Mouse (Mus musculus): ENCODE data around the gene Dpp7.

The Dpp7 gene

DNA sequence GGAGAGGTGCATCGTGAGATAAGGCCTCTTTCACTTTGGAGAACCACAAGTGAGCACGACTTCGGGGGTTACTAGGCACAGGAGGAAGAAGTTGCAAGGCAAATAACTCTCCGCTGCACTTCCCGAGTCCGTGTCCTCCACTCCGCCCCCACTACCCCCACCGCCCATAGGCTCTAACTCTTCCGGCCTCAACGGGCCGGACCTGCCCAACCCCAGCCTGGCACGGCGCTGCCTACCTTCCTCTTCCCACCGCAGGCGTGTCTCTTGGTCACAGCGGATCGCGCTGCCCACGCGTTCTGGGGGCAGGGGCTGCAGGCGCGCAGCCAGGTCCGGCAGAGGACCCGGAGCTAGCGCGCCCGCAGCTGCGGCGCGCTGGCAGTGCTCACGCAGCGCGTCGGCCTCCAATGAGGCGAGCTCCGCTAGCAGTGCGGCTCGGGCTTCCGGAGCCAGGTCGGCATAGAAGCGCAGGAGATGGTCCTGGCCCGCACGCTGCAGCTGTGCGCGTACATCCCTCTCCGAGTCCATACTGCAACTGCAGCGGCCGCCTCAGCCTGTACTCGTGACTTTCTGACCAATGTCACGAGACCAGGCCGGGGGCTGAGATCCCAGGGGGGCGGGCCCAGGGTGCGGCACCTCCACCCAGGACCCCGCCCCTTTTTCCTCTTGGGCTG is 9.1 kb upstream of the Dpp7 start, which contains the start of gene Uap1l1:
TSS of gene Uap1l1 (minus strand) at position 592 of the 671 bp plus-strand sequence.
- DNase-seq (ENCODE audit: low spot score) = peak; percentile 70

DNA sequence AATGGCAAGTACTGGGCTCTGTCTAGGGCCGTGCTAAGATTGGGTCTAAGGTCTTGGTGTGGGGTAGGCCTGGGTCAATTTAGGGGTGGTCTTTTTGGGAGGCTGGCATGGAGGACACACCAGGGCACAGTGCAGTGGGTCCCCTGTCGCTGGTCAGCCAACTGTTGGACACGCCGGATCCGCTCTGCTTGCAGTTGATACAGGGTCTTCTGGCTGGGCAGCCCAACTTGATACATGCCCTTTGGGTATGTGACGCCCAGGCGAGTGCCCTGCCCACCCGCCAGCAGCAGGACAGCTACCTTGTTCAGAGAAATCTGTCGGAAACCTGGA is 8.6 kb upstream of the Dpp7 start:
- DNase-seq (ENCODE audit: low spot score) = no peak

DNA sequence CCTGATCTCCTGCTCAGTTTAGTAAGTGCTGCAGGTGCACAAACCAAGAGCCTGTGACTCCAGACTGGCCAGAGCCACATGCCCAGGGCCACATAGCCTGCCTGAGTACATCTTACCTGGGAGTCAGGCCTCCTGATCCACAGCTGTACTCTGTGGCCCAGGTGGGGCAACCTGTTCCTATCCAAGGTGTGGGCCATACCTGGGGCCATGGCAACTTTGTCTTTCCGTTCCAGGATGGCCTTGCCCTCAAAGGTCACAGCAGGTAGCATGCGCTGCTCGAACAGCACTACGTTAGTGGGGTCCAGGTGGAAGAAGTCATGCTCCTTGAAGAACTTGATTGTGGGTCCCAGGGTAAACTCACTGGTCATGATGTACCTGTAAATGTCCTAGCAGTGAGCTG is 8.2 kb upstream of the Dpp7 start:
- no peak for DNase-seq (ENCODE audit: low spot score)

GRCm38 (mm10) chr2:25363478-25364178 is 7.5 kb upstream of the Dpp7 start:
- no peak for DNase-seq (ENCODE audit: low spot score)

GRCm38 (mm10) chr2:25359848-25360247 is 3.7 kb upstream of the Dpp7 start:
- DNase-seq (ENCODE audit: low spot score) = no peak

DNA sequence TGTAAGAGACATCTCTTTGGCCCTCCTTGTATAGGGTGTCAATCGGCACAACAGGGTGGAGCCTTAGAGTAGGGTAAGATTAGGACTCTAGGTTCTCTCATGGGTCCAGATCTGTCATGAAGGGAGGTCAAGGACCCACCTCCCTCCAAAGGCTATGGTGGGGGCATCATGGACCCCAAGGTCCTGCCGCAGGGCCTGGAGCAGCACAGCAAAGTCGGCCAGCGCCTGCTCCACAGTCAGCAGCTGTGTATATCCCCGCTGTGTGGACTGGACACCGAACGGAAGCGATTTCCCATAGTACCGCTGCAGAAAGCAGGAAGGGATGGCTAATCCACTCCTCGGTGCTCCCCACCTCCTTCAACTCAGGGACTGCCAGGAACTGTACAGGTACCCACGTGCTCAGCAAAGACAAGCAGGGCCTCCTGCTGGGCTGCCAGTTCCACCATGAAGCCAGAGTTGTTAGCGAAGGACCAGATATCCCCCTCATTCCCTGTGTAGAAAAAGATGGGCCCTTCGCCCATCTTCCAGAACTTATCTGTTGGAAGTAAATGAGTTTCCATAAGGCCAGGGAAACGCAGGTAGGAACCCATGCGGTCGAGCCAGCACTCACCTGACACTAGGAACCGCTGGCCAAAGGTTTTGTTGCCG is 616 bp downstream of the Dpp7 start:
- DNase-seq (ENCODE audit: low spot score) = no peak

DNA sequence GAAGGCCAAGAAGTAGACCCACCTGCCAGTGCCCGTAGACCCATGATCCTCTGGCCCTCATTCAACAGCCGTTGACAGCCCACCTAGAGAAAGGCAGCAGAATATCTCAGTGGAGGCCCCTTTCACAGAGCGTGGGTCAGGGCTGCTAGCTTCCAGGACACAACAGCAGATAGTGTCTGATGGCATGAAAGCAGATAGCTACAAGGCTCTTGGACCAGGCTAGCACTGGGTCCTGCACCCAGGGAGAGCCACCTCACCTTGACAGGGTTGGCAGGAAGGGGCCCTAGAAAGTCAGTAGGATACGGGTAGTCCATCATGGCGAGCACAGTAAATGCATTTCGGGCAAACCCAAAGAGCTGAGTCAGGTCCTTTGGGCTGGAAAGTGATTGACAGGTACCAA is 1.9 kb downstream of the Dpp7 start:
- no peak for DNase-seq (ENCODE audit: low spot score)

GRCm38 (mm10) chr2:25350701-25351100 is 5.5 kb downstream of the Dpp7 start:
- DNase-seq (ENCODE audit: low spot score) = no peak

DNA sequence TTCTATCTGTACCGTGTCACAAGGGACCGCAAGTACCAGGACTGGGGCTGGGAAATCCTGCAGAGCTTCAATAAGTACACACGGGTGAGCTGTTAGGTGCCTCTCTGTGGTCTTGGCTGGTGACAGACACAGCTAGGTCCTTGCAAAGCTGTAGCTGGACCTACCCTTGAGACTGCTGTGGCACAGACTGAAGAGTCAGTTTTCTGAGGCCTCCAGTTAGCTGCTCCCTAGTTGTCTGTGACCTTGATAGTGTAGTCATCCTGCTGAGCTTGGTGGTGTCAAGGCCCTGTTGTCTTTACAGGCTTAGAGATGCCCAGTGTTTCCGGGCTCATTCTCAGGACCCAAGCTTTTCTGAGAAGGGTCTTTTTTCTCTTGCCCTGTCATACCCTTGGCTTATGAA is 6.7 kb downstream of the Dpp7 start:
- DNase-seq (ENCODE audit: low spot score) = no peak

- no peak for DNase-seq (ENCODE audit: low spot score)
Measured at GRCm38 (mm10) chr2:25348162-25348561, 8.0 kb downstream of the Dpp7 start.

DNA sequence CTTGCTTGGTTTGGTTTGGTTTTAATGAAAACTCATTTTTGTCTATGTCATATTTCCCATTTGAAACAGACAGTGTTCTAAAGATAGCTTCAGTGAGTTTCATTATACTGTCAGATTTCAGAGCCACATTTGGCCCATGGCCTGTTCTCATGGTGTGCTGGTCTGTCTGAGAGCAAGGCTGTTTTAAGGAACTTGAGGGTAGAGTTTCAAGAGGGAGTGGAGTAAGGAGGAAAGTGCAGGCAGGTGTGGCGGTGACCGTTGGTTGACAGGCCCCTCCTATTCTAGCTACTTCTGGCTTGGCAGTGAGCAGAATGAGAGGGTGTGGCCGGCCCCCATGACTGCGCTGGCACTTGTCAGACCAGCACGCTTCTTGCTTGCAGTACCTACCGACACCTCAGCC is 17.9 kb downstream of the Dpp7 start:
- DNase-seq (ENCODE audit: low spot score) = no peak

GRCm38 (mm10) chr2:25333569-25333968 is 22.6 kb downstream of the Dpp7 start:
- no peak for DNase-seq (ENCODE audit: low spot score)

GRCm38 (mm10) chr2:25332286-25333160 is 23.6 kb downstream of the Dpp7 start, which contains the start of gene Man1b1:
Gene Man1b1 (plus strand): TSS chr2:25332338.
- DNase-seq (ENCODE audit: low spot score) = peak; percentile 100

- no peak for DNase-seq (ENCODE audit: low spot score)
Measured at GRCm38 (mm10) chr2:25331470-25331869, 24.7 kb downstream of the Dpp7 start.

DNA sequence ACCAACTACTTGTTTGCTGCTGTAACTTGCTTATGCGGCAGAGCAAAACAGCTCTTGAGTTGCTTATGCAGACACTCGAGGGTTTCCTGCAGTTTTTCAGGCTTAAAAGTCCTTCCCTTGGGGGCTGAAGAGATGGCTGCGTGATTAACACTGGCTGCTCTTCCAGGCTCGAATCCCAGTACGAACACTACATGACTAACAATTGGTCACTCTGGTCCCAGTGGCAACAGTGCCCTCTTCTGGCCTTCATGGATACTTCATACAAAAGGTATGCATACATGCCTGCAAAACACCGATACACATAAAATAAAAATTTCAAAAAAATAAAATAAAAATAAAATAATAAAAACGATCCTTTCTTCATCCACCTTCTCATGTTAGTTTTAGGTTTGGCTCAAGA is 27.7 kb downstream of the Dpp7 start:
- DNase-seq (ENCODE audit: low spot score) = peak; percentile 59

- no peak for DNase-seq (ENCODE audit: low spot score)
Measured at GRCm38 (mm10) chr2:25326036-25326435, 30.1 kb downstream of the Dpp7 start.

- no peak for DNase-seq (ENCODE audit: low spot score)
Measured at GRCm38 (mm10) chr2:25320084-25320483, 36.1 kb downstream of the Dpp7 start.

GRCm38 (mm10) chr2:25318971-25319773 is 37.0 kb downstream of the Dpp7 start, which contains the start of gene Grin1:
Gene Grin1 (minus strand): TSS chr2:25319187.
- DNase-seq (ENCODE audit: low spot score) = peak; percentile 77

DNA sequence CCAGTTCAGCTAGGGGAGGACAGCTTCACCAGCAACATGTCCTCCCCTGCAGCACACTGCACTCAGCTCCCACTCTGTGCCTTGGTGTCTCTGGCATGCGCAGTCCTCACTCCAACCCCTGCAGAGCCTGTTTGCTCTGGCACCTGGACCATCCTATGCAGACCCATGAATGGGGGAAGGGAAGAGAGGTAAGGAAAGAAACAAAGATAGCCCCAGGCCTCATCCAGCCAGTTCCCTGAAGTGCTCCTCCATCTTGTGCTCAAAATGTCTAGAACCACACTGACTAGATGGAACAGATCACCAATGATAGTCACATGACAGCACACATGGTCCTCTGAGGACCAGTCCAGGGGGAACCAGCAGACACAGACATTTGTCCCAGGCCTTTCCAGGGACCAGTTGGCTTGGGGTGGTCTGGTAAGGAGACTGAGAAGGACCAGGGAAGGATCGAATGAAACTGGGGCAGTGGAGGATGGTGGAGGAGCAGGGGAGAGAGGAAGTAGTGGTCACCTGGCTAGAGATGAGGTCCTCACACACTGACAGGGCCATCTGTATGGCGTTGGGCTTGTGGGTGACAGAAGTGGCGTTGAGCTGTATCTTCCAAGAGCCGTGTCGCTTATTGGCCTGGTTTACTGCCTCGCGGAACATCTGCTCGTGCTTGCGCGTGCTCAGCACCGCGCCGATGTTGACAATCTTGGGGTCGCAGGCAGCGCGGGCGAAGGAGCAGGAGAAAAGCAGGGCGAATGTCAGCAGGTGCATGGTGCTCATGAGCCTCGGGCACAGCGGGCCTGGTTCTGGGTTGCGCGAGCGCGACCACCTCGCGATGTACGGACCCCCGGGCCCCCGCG is 37.8 kb downstream of the Dpp7 start:
- DNase-seq (ENCODE audit: low spot score) = no peak

DNA sequence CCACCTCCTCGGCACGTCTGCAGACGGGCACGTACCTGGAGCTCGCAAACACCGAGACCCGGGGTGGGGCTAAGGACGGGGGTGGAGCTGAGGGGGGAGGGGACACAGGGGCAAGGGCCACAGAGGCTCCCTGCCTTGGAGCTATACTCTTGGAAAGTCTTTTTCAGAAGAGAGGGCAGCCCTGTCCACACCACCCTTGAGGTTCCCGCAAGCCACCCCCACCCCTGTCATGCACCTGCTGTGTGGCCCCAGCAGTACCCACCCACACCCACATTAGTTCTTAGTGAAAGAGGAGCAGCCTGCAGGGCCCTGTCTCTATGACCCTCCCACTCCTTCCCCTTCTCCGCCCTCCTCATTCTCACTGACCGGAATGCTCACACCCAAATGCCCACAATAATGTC is 44.7 kb downstream of the Dpp7 start:
- DNase-seq (ENCODE audit: low spot score) = no peak

Data from retina, embryonic 14.5 days (tissue).